Mouse (Mus musculus): ENCODE measurements around the gene Bicra. TPM values are rescaled to one million over a fixed set of nuclear protein-coding genes. Genes with fewer than 3 reads are reported as not detected.
A peak's percentile ranks its signal among the peaks of the same experiment; 100 is the strongest.

Gene Bicra
- polyA plus RNA-seq (2014; fragmentation: Nextera tagmentation; extraction: Ambion mirVana): 5.0 and 6.1 TPM in 2 replicates

- H3K36me3 ChIP-seq (ENCODE audit: control insufficient read depth, insufficient read depth, low read length): no peaks in the 10 kb centered on the region
- H3K4me1 ChIP-seq (ENCODE audit: control insufficient read depth, insufficient read depth, low read length): peaks cover 39% of the 10 kb centered on the region
- H3K9me3 ChIP-seq (ENCODE audit: control insufficient read depth, low read length): no peaks in the 10 kb centered on the region
- peak within 1 kb of the TSS; percentile 100 for H3K9ac ChIP-seq (ENCODE audit: low read length)
- H3K4me2 ChIP-seq: peak within 1 kb of the TSS; percentile 95
- peak; percentile 78 for ATAC-seq (ENCODE audit: low FRiP score)
- H3K27ac ChIP-seq (ENCODE audit: low read depth, low read length): peak within 1 kb of the TSS; percentile 94
- no peaks in the 10 kb centered on the region for H3K27me3 ChIP-seq (ENCODE audit: control insufficient read depth, insufficient read depth, low read length)
- DNase-seq (ENCODE audit: low spot score, missing footprints): peak; percentile 99
- under 1% methylated on average over 64 of the region's 69 CpGs for WGBS
- peak within 1 kb of the TSS; percentile 93 for H3K4me3 ChIP-seq (ENCODE audit: low read depth, low read length)
Measured at GRCm38 (mm10) chr7:16047338-16048146, at the start of gene Bicra. TSS of gene Bicra (minus strand) at chr7:16047921.

- WGBS: 76% methylated on average over 3 of the region's 3 CpGs
- Histone ChIP-seq H3K27ac (ENCODE audit: low read depth, low read length) (no peak overlapping the region), H3K36me3 (ENCODE audit: control insufficient read depth, insufficient read depth, low read length) (no peaks in the 10 kb centered on the region), H3K4me1 (ENCODE audit: control insufficient read depth, insufficient read depth, low read length) (peaks cover 8% of the 10 kb centered on the region), H3K9ac (ENCODE audit: low read length) (no peak overlapping the region), H3K9me3 (ENCODE audit: control insufficient read depth, low read length) (no peaks in the 10 kb centered on the region), H3K4me2 (no peak overlapping the region), H3K4me3 (ENCODE audit: low read depth, low read length) (no peak overlapping the region), H3K27me3 (ENCODE audit: control insufficient read depth, insufficient read depth, low read length) (no peaks in the 10 kb centered on the region; the same call in 1 of the 2 replicates)
- ATAC-seq (ENCODE audit: low FRiP score) (no peak), DNase-seq (ENCODE audit: low spot score, missing footprints) (no peak)
Measured at GRCm38 (mm10) chr7:16094592-16094991, 46.9 kb upstream of the Bicra start.

GRCm38 (mm10) chr7:16087587-16087986, 39.9 kb upstream of the Bicra start:
- no peaks in the 10 kb centered on the region for H3K9me3 ChIP-seq (ENCODE audit: control insufficient read depth, low read length)
- no peak overlapping the region for H3K4me2 ChIP-seq
- no peak overlapping the region for H3K4me3 ChIP-seq (ENCODE audit: low read depth, low read length)
- no peaks in the 10 kb centered on the region for H3K36me3 ChIP-seq (ENCODE audit: control insufficient read depth, insufficient read depth, low read length)
- WGBS: 77% methylated on average over 2 of the region's 2 CpGs
- DNase-seq (ENCODE audit: low spot score, missing footprints) (no peak), ATAC-seq (ENCODE audit: low FRiP score) (no peak)
- H3K27me3 ChIP-seq (ENCODE audit: control insufficient read depth, insufficient read depth, low read length): no peaks in the 10 kb centered on the region; the same call in 1 of the 2 replicates
- no peak overlapping the region for H3K9ac ChIP-seq (ENCODE audit: low read length)
- H3K4me1 ChIP-seq (ENCODE audit: control insufficient read depth, insufficient read depth, low read length): no peaks in the 10 kb centered on the region
- H3K27ac ChIP-seq (ENCODE audit: low read depth, low read length): no peak overlapping the region

GRCm38 (mm10) chr7:16083361-16083760, 35.6 kb upstream of the Bicra start:
- Histone ChIP-seq H3K4me1 (ENCODE audit: control insufficient read depth, insufficient read depth, low read length) (no peaks in the 10 kb centered on the region), H3K36me3 (ENCODE audit: control insufficient read depth, insufficient read depth, low read length) (no peaks in the 10 kb centered on the region), H3K27ac (ENCODE audit: low read depth, low read length) (no peak overlapping the region), H3K9ac (ENCODE audit: low read length) (no peak overlapping the region), H3K4me2 (no peak overlapping the region), H3K27me3 (ENCODE audit: control insufficient read depth, insufficient read depth, low read length) (no peaks in the 10 kb centered on the region), H3K9me3 (ENCODE audit: control insufficient read depth, low read length) (no peaks in the 10 kb centered on the region), H3K4me3 (ENCODE audit: low read depth, low read length) (no peak overlapping the region)
- ATAC-seq (ENCODE audit: low FRiP score) (no peak), DNase-seq (ENCODE audit: low spot score, missing footprints) (no peak)
- WGBS: 63% methylated on average over 4 of the region's 4 CpGs

GRCm38 (mm10) chr7:16080581-16080980, 32.9 kb upstream of the Bicra start:
- H3K27me3 ChIP-seq (ENCODE audit: control insufficient read depth, insufficient read depth, low read length): no peaks in the 10 kb centered on the region
- no peak overlapping the region for H3K9ac ChIP-seq (ENCODE audit: low read length)
- no peak for ATAC-seq (ENCODE audit: low FRiP score)
- no peak for DNase-seq (ENCODE audit: low spot score, missing footprints)
- no peaks in the 10 kb centered on the region for H3K4me1 ChIP-seq (ENCODE audit: control insufficient read depth, insufficient read depth, low read length)
- no peaks in the 10 kb centered on the region for H3K36me3 ChIP-seq (ENCODE audit: control insufficient read depth, insufficient read depth, low read length)
- H3K4me3 ChIP-seq (ENCODE audit: low read depth, low read length): no peak overlapping the region
- no peak overlapping the region for H3K4me2 ChIP-seq
- H3K27ac ChIP-seq (ENCODE audit: low read depth, low read length): no peak overlapping the region
- no peaks in the 10 kb centered on the region for H3K9me3 ChIP-seq (ENCODE audit: control insufficient read depth, low read length)
- WGBS: 62% methylated on average over 4 of the region's 4 CpGs

- Histone ChIP-seq H3K36me3 (ENCODE audit: control insufficient read depth, insufficient read depth, low read length) (no peaks in the 10 kb centered on the region), H3K9me3 (ENCODE audit: control insufficient read depth, low read length) (no peaks in the 10 kb centered on the region), H3K27ac (ENCODE audit: low read depth, low read length) (no peak overlapping the region), H3K9ac (ENCODE audit: low read length) (no peak overlapping the region), H3K4me3 (ENCODE audit: low read depth, low read length) (no peak overlapping the region), H3K4me2 (no peak overlapping the region), H3K4me1 (ENCODE audit: control insufficient read depth, insufficient read depth, low read length) (no peaks in the 10 kb centered on the region), H3K27me3 (ENCODE audit: control insufficient read depth, insufficient read depth, low read length) (no peaks in the 10 kb centered on the region)
- no peak for DNase-seq (ENCODE audit: low spot score, missing footprints)
- WGBS: 78% methylated on average over 1 of the region's 1 CpGs
- no peak for ATAC-seq (ENCODE audit: low FRiP score)
Measured at GRCm38 (mm10) chr7:16079947-16080346, 32.2 kb upstream of the Bicra start.

GRCm38 (mm10) chr7:16071906-16072305, 24.2 kb upstream of the Bicra start:
- Histone ChIP-seq H3K9ac (ENCODE audit: low read length) (no peak overlapping the region), H3K36me3 (ENCODE audit: control insufficient read depth, insufficient read depth, low read length) (no peaks in the 10 kb centered on the region), H3K9me3 (ENCODE audit: control insufficient read depth, low read length) (no peaks in the 10 kb centered on the region), H3K27ac (ENCODE audit: low read depth, low read length) (no peak overlapping the region), H3K4me2 (no peak overlapping the region), H3K27me3 (ENCODE audit: control insufficient read depth, insufficient read depth, low read length) (no peaks in the 10 kb centered on the region), H3K4me3 (ENCODE audit: low read depth, low read length) (no peak overlapping the region), H3K4me1 (ENCODE audit: control insufficient read depth, insufficient read depth, low read length) (no peaks in the 10 kb centered on the region)
- WGBS: 86% methylated on average over 6 of the region's 6 CpGs
- DNase-seq (ENCODE audit: low spot score, missing footprints) (no peak), ATAC-seq (ENCODE audit: low FRiP score) (no peak)

- Histone ChIP-seq H3K4me2 (no peak overlapping the region), H3K36me3 (ENCODE audit: control insufficient read depth, insufficient read depth, low read length) (no peaks in the 10 kb centered on the region), H3K4me1 (ENCODE audit: control insufficient read depth, insufficient read depth, low read length) (no peaks in the 10 kb centered on the region), H3K9me3 (ENCODE audit: control insufficient read depth, low read length) (no peaks in the 10 kb centered on the region), H3K4me3 (ENCODE audit: low read depth, low read length) (no peak overlapping the region), H3K27ac (ENCODE audit: low read depth, low read length) (no peak overlapping the region), H3K27me3 (ENCODE audit: control insufficient read depth, insufficient read depth, low read length) (no peaks in the 10 kb centered on the region), H3K9ac (ENCODE audit: low read length) (no peak overlapping the region)
- DNase-seq (ENCODE audit: low spot score, missing footprints): no peak
- ATAC-seq (ENCODE audit: low FRiP score): no peak
Measured at GRCm38 (mm10) chr7:16070846-16071245, 23.1 kb upstream of the Bicra start.

- DNase-seq (ENCODE audit: low spot score, missing footprints): no peak
- Histone ChIP-seq H3K9ac (ENCODE audit: low read length) (no peak overlapping the region), H3K27me3 (ENCODE audit: control insufficient read depth, insufficient read depth, low read length) (peaks cover 10% of the 10 kb centered on the region; the same call in 1 of the 2 replicates), H3K36me3 (ENCODE audit: control insufficient read depth, insufficient read depth, low read length) (no peaks in the 10 kb centered on the region), H3K4me2 (no peak overlapping the region), H3K9me3 (ENCODE audit: control insufficient read depth, low read length) (no peaks in the 10 kb centered on the region; the same call in 1 of the 2 replicates), H3K27ac (ENCODE audit: low read depth, low read length) (no peak overlapping the region), H3K4me1 (ENCODE audit: control insufficient read depth, insufficient read depth, low read length) (no peaks in the 10 kb centered on the region), H3K4me3 (ENCODE audit: low read depth, low read length) (no peak overlapping the region)
- no peak for ATAC-seq (ENCODE audit: low FRiP score)
- 30% methylated on average over 4 of the region's 4 CpGs for WGBS
Measured at GRCm38 (mm10) chr7:16063490-16063889, 15.8 kb upstream of the Bicra start.
